Mouse (Mus musculus): ENCODE measurements around the gene Bod1l.

DNA sequence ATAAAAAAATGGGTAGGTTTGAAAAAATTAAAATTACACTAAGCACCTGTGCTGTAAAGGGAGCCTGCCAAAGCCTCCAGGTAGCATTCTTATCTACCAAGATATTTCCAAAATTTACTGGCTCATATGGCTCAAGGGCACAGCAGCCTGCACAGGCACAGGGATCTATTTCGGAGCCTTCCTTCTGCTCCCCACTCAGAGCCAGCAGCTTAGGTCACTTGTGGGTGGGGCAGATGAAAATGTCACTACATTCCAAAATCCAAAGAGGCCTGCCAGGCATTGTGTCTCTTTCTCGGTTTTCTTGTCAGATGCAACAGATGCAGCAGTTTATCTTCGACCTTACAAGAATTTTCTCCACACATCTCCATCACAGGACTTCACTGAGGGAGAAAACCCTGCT, 64.1 kb downstream of the Bod1l start:
- TF ChIP-seq CTCF (IDR thresholded peaks at IDR 0.05 in 2 of 3, conservative IDR thresholded peaks at IDR 0.05 in 1 of 3; ENCODE audit: control insufficient read depth in 1 of 3, insufficient read depth in 1 of 3, low read depth in 2 of 3, low read length in 3 of 3, poor library complexity in 1 of 3, severe bottlenecking in 1 of 3): no peak
- TF ChIP-seq SMC3 (IDR thresholded peaks at IDR 0.05; ENCODE audit: low read depth, low read length): no peak
- no peak for TF ChIP-seq E2F4 (IDR thresholded peaks at IDR 0.05; ENCODE audit: borderline replicate concordance, low read depth, low read length)
- no peak for TF ChIP-seq ZC3H11A (IDR thresholded peaks at IDR 0.05; ENCODE audit: low read depth, low read length)
- no peak for TF ChIP-seq EP300 (IDR thresholded peaks at IDR 0.05; ENCODE audit: low read depth in 1 of 2, low read length in 2 of 2)
- no peak for TF ChIP-seq MXI1 (IDR thresholded peaks at IDR 0.05; ENCODE audit: low read depth, low read length)
- no peak for TF ChIP-seq CHD2 (IDR thresholded peaks at IDR 0.05; ENCODE audit: low read length)
- TF ChIP-seq MAFK (IDR thresholded peaks at IDR 0.05; ENCODE audit: borderline replicate concordance, low read depth, low read length): no peak
- no peak for TF ChIP-seq RAD21 (IDR thresholded peaks at IDR 0.05; ENCODE audit: low read depth, low read length)
- no peak for TF ChIP-seq MAX (IDR thresholded peaks at IDR 0.05; ENCODE audit: low read length)
